Mouse (Mus musculus): ENCODE results near the gene S100a2.

Gene S100a2

GRCm38 (mm10) chr3:90597736-90598135 is 7.7 kb downstream of the S100a2 start:
- DNase-seq: no peak

- no peak for DNase-seq
Observed at GRCm38 (mm10) chr3:90598212-90598611, 8.2 kb downstream of the S100a2 start.

GRCm38 (mm10) chr3:90599401-90599800 is 9.4 kb downstream of the S100a2 start:
- DNase-seq: no peak

GRCm38 (mm10) chr3:90600036-90600435 is 10.0 kb downstream of the S100a2 start:
- DNase-seq: no peak

- DNase-seq: no peak
Observed at GRCm38 (mm10) chr3:90600458-90601195, 10.6 kb downstream of the S100a2 start.

- no peak for DNase-seq
Observed at GRCm38 (mm10) chr3:90601486-90602110, 11.6 kb downstream of the S100a2 start, which contains the start of gene Gm42674. TSS of gene Gm42674 (plus strand) at chr3:90601904.

GRCm38 (mm10) chr3:90603623-90604022 is 13.6 kb downstream of the S100a2 start, which contains the start of gene S100a4:
TSS of gene S100a4 (plus strand) at chr3:90603771.
- no peak for DNase-seq

GRCm38 (mm10) chr3:90604416-90604815 is 14.4 kb downstream of the S100a2 start:
- no peak for DNase-seq

GRCm38 (mm10) chr3:90605049-90605448 is 15.0 kb downstream of the S100a2 start:
- no peak for DNase-seq

GRCm38 (mm10) chr3:90605736-90606135 is 15.7 kb downstream of the S100a2 start:
- no peak for DNase-seq

GRCm38 (mm10) chr3:90606185-90606584 is 16.1 kb downstream of the S100a2 start:
- DNase-seq: no peak

- no peak for DNase-seq
Observed at GRCm38 (mm10) chr3:90607361-90607760, 17.3 kb downstream of the S100a2 start.

GRCm38 (mm10) chr3:90608223-90608622 is 18.2 kb downstream of the S100a2 start, which contains the start of gene S100a5:
TSS of gene S100a5 (plus strand) at chr3:90608523.
- no peak for DNase-seq

GRCm38 (mm10) chr3:90609102-90609501 is 19.1 kb downstream of the S100a2 start:
- no peak for DNase-seq

GRCm38 (mm10) chr3:90611494-90611893 is 21.4 kb downstream of the S100a2 start:
- DNase-seq: no peak

- no peak for DNase-seq
Observed at GRCm38 (mm10) chr3:90612061-90612460, 22.0 kb downstream of the S100a2 start.

- DNase-seq: peak in 1 of 2 experiments; percentile 14
Observed at GRCm38 (mm10) chr3:90612728-90613291, 22.8 kb downstream of the S100a2 start, which contains the start of gene S100a6. TSS of gene S100a6 (plus strand) at chr3:90612882.

GRCm38 (mm10) chr3:90613461-90614147 is 23.6 kb downstream of the S100a2 start:
- no peak for DNase-seq

GRCm38 (mm10) chr3:90614148-90614530 is 24.1 kb downstream of the S100a2 start:
- DNase-seq: no peak

GRCm38 (mm10) chr3:90614611-90615251 is 24.7 kb downstream of the S100a2 start:
- no peak for DNase-seq

GRCm38 (mm10) chr3:90615415-90615814 is 25.4 kb downstream of the S100a2 start:
- DNase-seq: peak; percentile 21 to 29

GRCm38 (mm10) chr3:90615911-90616310 is 25.9 kb downstream of the S100a2 start:
- no peak for DNase-seq

- DNase-seq: no peak
Observed at GRCm38 (mm10) chr3:90617586-90617985, 27.5 kb downstream of the S100a2 start.
